ENCODE assay signal across 18 mouse cellular contexts in genomic region chr16:96110655-96111345, GRCm38 (mm10).
"Had no signal": no experiment of that assay in that cellular context is flagged by ENCODE, and none has a peak within 500 bp of the region (broad histone marks: within the 10 kb centered on the region; RNA-seq: fewer than 3 reads in every experiment).

No protein-coding gene starts in this region.

- DNase-seq: kidney, adult 11 months; kidney, adult 8-10 months; kidney, postnatal 10 days; kidney, postnatal 4 days; liver, embryonic 13.5 days; lung, adult 2 months; right cerebral cortex, adult 18-20 months; right cerebral cortex, postnatal 14 days; right cerebral cortex, postnatal 4 days; thymus, postnatal 36 days had no signal

- H3K27me3 ChIP-seq: intestine, embryonic 15.5 days; kidney, embryonic 15.5 days; liver, embryonic 13.5 days; midbrain, embryonic 13.5 days; stomach, embryonic 15.5 days had no signal

- H3K4me3 ChIP-seq: intestine, embryonic 15.5 days; kidney, embryonic 15.5 days; liver, embryonic 13.5 days; megakaryocyte, embryonic 14.5 days; midbrain, embryonic 10.5 days; midbrain, embryonic 13.5 days; stomach, embryonic 15.5 days had no signal

- H3K4me2 ChIP-seq: intestine, embryonic 15.5 days; kidney, embryonic 15.5 days; liver, embryonic 13.5 days; midbrain, embryonic 13.5 days; stomach, embryonic 15.5 days had no signal

- H3K9me3 ChIP-seq: intestine, embryonic 15.5 days; kidney, embryonic 15.5 days; liver, embryonic 13.5 days; midbrain, embryonic 10.5 days; midbrain, embryonic 13.5 days; stomach, embryonic 15.5 days had no signal

- H3K9ac ChIP-seq: intestine, embryonic 15.5 days; kidney, embryonic 15.5 days; liver, embryonic 13.5 days; midbrain, embryonic 13.5 days; stomach, embryonic 15.5 days had no signal

- H3K4me1 ChIP-seq: intestine, embryonic 15.5 days; kidney, embryonic 15.5 days; liver, embryonic 13.5 days; megakaryocyte, embryonic 14.5 days; midbrain, embryonic 10.5 days; midbrain, embryonic 13.5 days; stomach, embryonic 15.5 days had no signal

- H3K36me3 ChIP-seq: intestine, embryonic 15.5 days; kidney, embryonic 15.5 days; liver, embryonic 13.5 days; midbrain, embryonic 10.5 days; midbrain, embryonic 13.5 days; stomach, embryonic 15.5 days had no signal

- H3K27ac ChIP-seq: intestine, embryonic 15.5 days; kidney, embryonic 15.5 days; liver, embryonic 13.5 days; macrophage; midbrain, embryonic 10.5 days; midbrain, embryonic 13.5 days; stomach, embryonic 15.5 days had no signal

- ATAC-seq: intestine, embryonic 15.5 days; midbrain, embryonic 13.5 days; midbrain, embryonic 16.5 days had no signal
